Mouse (Mus musculus): Measurements from ENCODE around the gene Trim17.

The Trim17 gene

GRCm38 (mm10) chr11:58969027-58969426, 14.5 kb downstream of the Trim17 start:
- no peak for DNase-seq

GRCm38 (mm10) chr11:58969659-58970058, 15.2 kb downstream of the Trim17 start:
- DNase-seq = no peak

GRCm38 (mm10) chr11:58970831-58971530, 16.5 kb downstream of the Trim17 start:
- no peak for DNase-seq

- DNase-seq = no peak
These were observed 17.3 kb downstream of the Trim17 start for GRCm38 (mm10) chr11:58971796-58972195.

GRCm38 (mm10) chr11:58974414-58974813, 19.9 kb downstream of the Trim17 start:
- DNase-seq = no peak

GRCm38 (mm10) chr11:58977150-58977549, 22.7 kb downstream of the Trim17 start:
- DNase-seq = peak; percentile 17 to 34

- no peak for DNase-seq
These were observed 23.1 kb downstream of the Trim17 start for GRCm38 (mm10) chr11:58977607-58978026.

- peak; percentile 49 to 65 for DNase-seq
These were observed 23.7 kb downstream of the Trim17 start, which contains the start of gene Trim11 for GRCm38 (mm10) chr11:58978027-58978705. Trim11 (plus strand) TSS chr11:58978093.

- DNase-seq = no peak
These were observed 24.2 kb downstream of the Trim17 start for GRCm38 (mm10) chr11:58978706-58979030.

GRCm38 (mm10) chr11:58979183-58979582, 24.7 kb downstream of the Trim17 start:
- no peak for DNase-seq

- no peak for DNase-seq
These were observed 25.2 kb downstream of the Trim17 start for GRCm38 (mm10) chr11:58979661-58980060.

GRCm38 (mm10) chr11:58980381-58980990, 26.0 kb downstream of the Trim17 start:
- DNase-seq = no peak

- peak; percentile 68 to 70 for DNase-seq
These were observed 27.3 kb downstream of the Trim17 start for GRCm38 (mm10) chr11:58981541-58982447.

GRCm38 (mm10) chr11:58982471-58983097, 28.1 kb downstream of the Trim17 start:
- peak; percentile 49 to 61 for DNase-seq

- no peak for DNase-seq
These were observed 29.3 kb downstream of the Trim17 start for GRCm38 (mm10) chr11:58983691-58984341.

GRCm38 (mm10) chr11:58984657-58985056, 30.2 kb downstream of the Trim17 start:
- DNase-seq = no peak

GRCm38 (mm10) chr11:58985299-58985917, 30.9 kb downstream of the Trim17 start:
- DNase-seq = no peak

- DNase-seq = no peak
These were observed 34.7 kb downstream of the Trim17 start for GRCm38 (mm10) chr11:58989166-58989565.

- DNase-seq = no peak
These were observed 35.7 kb downstream of the Trim17 start for GRCm38 (mm10) chr11:58990141-58990540.

GRCm38 (mm10) chr11:58990794-58991193, 36.3 kb downstream of the Trim17 start:
- no peak for DNase-seq

GRCm38 (mm10) chr11:58991911-58992310, 37.4 kb downstream of the Trim17 start:
- DNase-seq = no peak

Measured in spleen, adult 18-20 months (tissue).